Mouse (Mus musculus): ENCODE measurements around the gene Cttnbp2.

Gene Cttnbp2

GRCm38 (mm10) chr6:18467777-18468176 lies 46.9 kb downstream of the Cttnbp2 start:
- DNase-seq (ENCODE audit: low spot score): no peak

GRCm38 (mm10) chr6:18466227-18466626 lies 48.4 kb downstream of the Cttnbp2 start:
- DNase-seq (ENCODE audit: low spot score): no peak

- DNase-seq (ENCODE audit: low spot score): no peak
Measured at GRCm38 (mm10) chr6:18465626-18466025, 49.0 kb downstream of the Cttnbp2 start.

GRCm38 (mm10) chr6:18459657-18460056 lies 55.0 kb downstream of the Cttnbp2 start:
- no peak for DNase-seq (ENCODE audit: low spot score)

GRCm38 (mm10) chr6:18450551-18451193 lies 64.0 kb downstream of the Cttnbp2 start:
- no peak for DNase-seq (ENCODE audit: low spot score)

GRCm38 (mm10) chr6:18448078-18448477 lies 66.6 kb downstream of the Cttnbp2 start:
- DNase-seq (ENCODE audit: low spot score): no peak

GRCm38 (mm10) chr6:18446917-18447316 lies 67.7 kb downstream of the Cttnbp2 start:
- no peak for DNase-seq (ENCODE audit: low spot score)

GRCm38 (mm10) chr6:18446359-18446758 lies 68.3 kb downstream of the Cttnbp2 start:
- no peak for DNase-seq (ENCODE audit: low spot score)

- DNase-seq (ENCODE audit: low spot score): no peak
Measured at GRCm38 (mm10) chr6:18445747-18446146, 68.9 kb downstream of the Cttnbp2 start.

- no peak for DNase-seq (ENCODE audit: low spot score)
Measured at GRCm38 (mm10) chr6:18442303-18442702, 72.3 kb downstream of the Cttnbp2 start.

GRCm38 (mm10) chr6:18440918-18441532 lies 73.6 kb downstream of the Cttnbp2 start:
- DNase-seq (ENCODE audit: low spot score): no peak

GRCm38 (mm10) chr6:18436127-18436812 lies 78.4 kb downstream of the Cttnbp2 start:
- DNase-seq (ENCODE audit: low spot score): no peak

GRCm38 (mm10) chr6:18434828-18435531 lies 79.7 kb downstream of the Cttnbp2 start:
- DNase-seq (ENCODE audit: low spot score): no peak

- DNase-seq (ENCODE audit: low spot score): no peak
Measured at GRCm38 (mm10) chr6:18434355-18434754, 80.3 kb downstream of the Cttnbp2 start.

- DNase-seq (ENCODE audit: low spot score): no peak
Measured at GRCm38 (mm10) chr6:18432362-18432761, 82.3 kb downstream of the Cttnbp2 start.

GRCm38 (mm10) chr6:18431891-18432290 lies 82.8 kb downstream of the Cttnbp2 start:
- DNase-seq (ENCODE audit: low spot score): no peak

- DNase-seq (ENCODE audit: low spot score): no peak
Measured at GRCm38 (mm10) chr6:18430062-18430461, 84.6 kb downstream of the Cttnbp2 start.

GRCm38 (mm10) chr6:18424822-18425221 lies 89.8 kb downstream of the Cttnbp2 start:
- DNase-seq (ENCODE audit: low spot score): no peak

- no peak for DNase-seq (ENCODE audit: low spot score)
Measured at GRCm38 (mm10) chr6:18424367-18424766, 90.3 kb downstream of the Cttnbp2 start.

- no peak for DNase-seq (ENCODE audit: low spot score)
Measured at GRCm38 (mm10) chr6:18423112-18423511, 91.5 kb downstream of the Cttnbp2 start.

- no peak for DNase-seq (ENCODE audit: low spot score)
Measured at GRCm38 (mm10) chr6:18421561-18421960, 93.1 kb downstream of the Cttnbp2 start.

GRCm38 (mm10) chr6:18420660-18421059 lies 94.0 kb downstream of the Cttnbp2 start:
- DNase-seq (ENCODE audit: low spot score): no peak
